Mouse (Mus musculus): Measurements from ENCODE around the gene 1700020A23Rik.

The 1700020A23Rik gene

GRCm38 (mm10) chr2:130411558-130412495 is 6.8 kb downstream of the 1700020A23Rik start:
- DNase-seq (ENCODE audit: low spot score in 2 of 2) = peak in 1 of 2 experiments; percentile 70

GRCm38 (mm10) chr2:130412775-130413174 is 7.7 kb downstream of the 1700020A23Rik start:
- DNase-seq (ENCODE audit: low spot score in 2 of 2) = no peak

GRCm38 (mm10) chr2:130414094-130414856 is 9.2 kb downstream of the 1700020A23Rik start:
- no peak for DNase-seq (ENCODE audit: low spot score in 2 of 2)

DNA sequence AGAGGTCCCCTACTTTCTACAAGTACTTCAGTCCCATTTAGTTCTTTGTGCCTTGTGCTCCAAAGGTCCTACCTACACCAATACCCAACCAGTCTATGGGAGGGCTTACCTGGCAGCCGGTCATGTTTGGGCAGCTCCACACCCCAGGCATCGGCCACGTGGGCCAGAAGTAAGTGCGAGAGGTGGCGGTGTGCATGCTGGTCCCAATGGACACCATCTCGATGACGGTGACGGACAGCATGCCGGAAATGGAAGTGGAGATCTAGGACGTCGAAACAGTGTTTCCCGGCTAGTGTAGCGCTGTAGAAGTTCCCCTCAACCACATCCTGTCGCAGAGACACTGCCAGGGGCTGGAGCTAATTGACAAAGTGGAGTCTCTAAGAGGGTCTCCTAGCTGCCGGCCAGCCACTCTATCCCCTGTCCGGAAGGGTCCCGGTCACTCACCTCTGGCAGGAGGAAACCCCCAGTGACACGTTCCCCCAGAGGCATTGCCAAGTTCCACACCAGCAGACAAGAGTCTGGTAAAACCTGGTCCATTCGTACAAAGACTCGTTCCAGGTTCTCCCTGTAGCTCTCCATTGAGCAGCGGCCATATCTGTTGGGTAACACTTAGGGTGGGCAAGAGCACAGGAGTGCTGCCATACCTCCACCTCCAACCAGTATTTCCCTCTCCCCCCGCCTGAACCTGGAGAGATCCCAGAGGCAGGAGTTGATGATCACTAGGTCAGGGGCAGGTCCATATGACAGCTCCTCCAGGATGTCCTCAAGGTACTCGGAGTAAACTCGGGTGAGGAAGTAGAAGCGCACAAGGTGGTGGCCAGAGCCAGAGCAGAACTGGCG is 16.9 kb downstream of the 1700020A23Rik start:
- DNase-seq (ENCODE audit: low spot score in 2 of 2) = no peak

DNA sequence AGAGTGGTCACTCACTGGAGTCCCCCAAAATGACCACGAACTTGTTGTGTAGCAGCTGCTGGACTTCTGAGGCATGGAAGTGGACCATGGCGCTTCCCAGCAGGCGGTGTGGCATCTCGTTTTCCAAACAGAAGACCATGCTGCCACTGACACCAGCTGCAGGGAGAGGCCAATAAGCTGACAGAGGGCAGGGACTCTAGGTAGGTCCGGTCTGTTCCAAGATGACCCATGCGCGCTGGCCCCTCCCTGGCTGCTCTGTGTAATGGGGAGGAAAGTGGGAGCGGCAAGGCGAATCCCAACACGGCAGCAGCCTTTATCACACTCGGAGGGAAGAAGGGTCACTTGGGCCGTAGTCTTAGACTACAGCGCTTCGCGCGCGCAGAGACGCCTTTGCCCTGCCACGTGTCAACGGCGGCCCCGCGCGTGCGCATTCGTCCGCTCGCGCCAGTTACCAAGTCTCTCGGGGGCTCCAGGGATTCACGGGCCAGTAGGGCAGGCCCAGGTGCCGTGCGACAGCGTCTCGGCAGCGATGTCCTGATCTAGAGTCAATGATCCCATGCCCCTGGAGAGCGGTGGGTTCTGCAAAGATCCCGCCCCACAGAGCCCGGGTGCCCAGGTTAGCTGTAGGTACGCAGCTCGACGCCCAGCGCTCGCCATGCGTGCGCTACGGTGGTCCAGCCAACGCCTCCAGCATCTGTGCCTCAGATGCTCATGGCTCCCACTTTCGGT is 18.5 kb downstream of the 1700020A23Rik start:
- DNase-seq (ENCODE audit: low spot score in 2 of 2) = peak; percentile 69 to 76

GRCm38 (mm10) chr2:130424126-130424853 is 19.2 kb downstream of the 1700020A23Rik start, which contains the start of the genes Vps16 and Pced1a:
Gene Vps16 (plus strand): TSS chr2:130424339.
Gene Pced1a (minus strand): TSS chr2:130424701.
- DNase-seq (ENCODE audit: low spot score in 2 of 2) = peak; percentile 83 to 90

GRCm38 (mm10) chr2:130425112-130425511 is 20.1 kb downstream of the 1700020A23Rik start:
- DNase-seq (ENCODE audit: low spot score in 2 of 2) = no peak

- DNase-seq (ENCODE audit: low spot score in 2 of 2) = no peak
Measured at GRCm38 (mm10) chr2:130429851-130430250, 24.8 kb downstream of the 1700020A23Rik start.

DNA sequence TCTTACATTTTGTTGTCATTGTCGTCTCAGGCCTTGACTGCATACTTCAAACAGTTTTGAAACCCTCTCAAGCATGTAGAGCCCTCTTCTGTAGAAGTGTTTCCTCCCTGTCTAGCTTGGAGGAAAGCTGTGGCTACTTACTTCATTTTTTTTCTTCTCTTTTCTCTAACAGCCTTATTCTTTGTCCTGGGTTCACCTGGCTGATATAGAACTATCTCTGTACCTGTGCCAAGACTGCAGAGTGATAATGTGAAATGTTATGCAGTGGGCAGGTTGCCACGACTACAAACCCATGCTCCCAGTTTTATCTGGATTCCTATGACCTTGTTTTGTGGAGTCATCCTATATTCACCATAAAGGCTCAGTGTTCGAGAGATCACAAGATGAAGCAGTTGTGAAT is 25.4 kb downstream of the 1700020A23Rik start:
- no peak for DNase-seq (ENCODE audit: low spot score in 2 of 2)

- no peak for DNase-seq (ENCODE audit: low spot score in 2 of 2)
Measured at GRCm38 (mm10) chr2:130432157-130432556, 27.1 kb downstream of the 1700020A23Rik start.

- no peak for DNase-seq (ENCODE audit: low spot score in 2 of 2)
Measured at GRCm38 (mm10) chr2:130433152-130433551, 28.1 kb downstream of the 1700020A23Rik start.

GRCm38 (mm10) chr2:130436769-130437168 is 31.7 kb downstream of the 1700020A23Rik start:
- no peak for DNase-seq (ENCODE audit: low spot score in 2 of 2)

GRCm38 (mm10) chr2:130438861-130439260 is 33.8 kb downstream of the 1700020A23Rik start:
- no peak for DNase-seq (ENCODE audit: low spot score in 2 of 2)

DNA sequence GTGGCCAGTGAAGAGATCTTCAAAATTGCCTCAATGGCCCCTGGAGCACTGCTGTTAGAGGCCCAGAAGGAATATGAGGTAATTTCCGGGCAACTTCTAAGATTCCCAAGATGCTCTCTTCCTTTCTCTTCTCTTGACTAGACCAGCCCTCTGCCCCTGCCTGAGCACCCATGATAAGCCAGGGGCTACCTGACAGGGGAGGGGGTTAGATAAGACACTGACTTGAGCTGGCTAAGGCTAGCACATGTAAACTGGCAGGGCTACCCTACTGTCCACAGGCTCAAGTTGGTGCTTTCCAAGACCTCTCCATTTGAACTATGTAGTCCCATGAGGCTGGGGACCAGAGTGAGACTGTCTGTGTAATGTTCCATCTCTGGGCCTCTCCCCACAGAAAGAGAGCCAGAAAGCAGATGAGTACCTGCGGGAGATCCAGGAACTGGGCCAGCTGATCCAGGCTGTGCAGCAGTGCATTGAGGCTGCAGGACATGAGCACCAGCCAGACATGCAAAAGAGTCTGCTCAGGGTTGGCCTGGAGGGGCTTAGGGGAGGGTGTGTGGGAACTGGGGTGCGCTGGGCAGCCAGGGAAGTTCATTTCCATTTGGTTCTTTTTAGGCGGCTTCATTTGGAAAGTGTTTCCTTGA is 34.9 kb downstream of the 1700020A23Rik start:
- DNase-seq (ENCODE audit: low spot score in 2 of 2) = no peak

- no peak for DNase-seq (ENCODE audit: low spot score in 2 of 2)
Measured at GRCm38 (mm10) chr2:130442162-130442561, 37.1 kb downstream of the 1700020A23Rik start.

GRCm38 (mm10) chr2:130448449-130448848 is 43.4 kb downstream of the 1700020A23Rik start:
- no peak for DNase-seq (ENCODE audit: low spot score in 2 of 2)

DNA sequence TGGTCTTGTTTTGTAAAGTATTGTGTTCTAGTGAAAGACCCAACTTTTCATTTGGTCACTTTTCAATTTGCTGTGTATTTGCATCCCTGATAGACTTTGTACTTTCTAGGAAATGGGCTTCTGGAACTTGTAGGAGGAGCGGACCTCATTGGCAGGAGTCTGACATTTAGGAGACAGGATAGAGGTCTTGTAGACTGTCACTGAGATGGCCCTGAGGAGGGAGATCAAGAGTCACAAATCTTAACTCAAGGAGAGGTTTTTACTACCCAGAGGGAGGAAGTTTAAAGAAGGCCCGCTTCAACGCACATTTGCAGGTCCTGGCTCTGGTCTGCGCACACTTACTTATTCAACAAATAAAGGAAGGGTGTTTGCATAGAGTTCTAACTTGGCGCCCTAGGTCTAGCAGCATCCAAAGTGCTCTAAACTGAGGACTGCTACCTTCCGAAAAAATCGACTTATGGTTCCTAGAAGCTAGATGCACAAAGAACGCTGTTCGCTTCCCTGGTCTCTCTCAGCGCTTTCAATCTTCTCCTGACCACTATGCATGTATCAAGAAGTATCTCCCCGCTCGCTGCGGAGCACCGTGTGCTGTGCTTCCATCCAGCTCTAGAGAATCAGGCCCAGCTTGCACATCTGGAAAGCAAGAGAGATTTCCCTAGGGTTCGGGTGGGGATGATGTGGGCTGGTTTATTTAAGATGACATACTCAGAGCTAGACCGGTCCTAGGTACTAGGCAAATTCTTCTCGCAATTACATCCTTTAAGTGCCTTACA is 44.1 kb downstream of the 1700020A23Rik start:
- DNase-seq (ENCODE audit: low spot score in 2 of 2) = no peak

- DNase-seq (ENCODE audit: low spot score in 2 of 2) = peak; percentile 81 to 88
Measured at GRCm38 (mm10) chr2:130449794-130450433, 44.9 kb downstream of the 1700020A23Rik start, which contains the start of gene Ptpra. Gene Ptpra (plus strand): TSS chr2:130450278.
